Mouse (Mus musculus): ENCODE results near the gene Bahcc1.

The Bahcc1 gene

DNA sequence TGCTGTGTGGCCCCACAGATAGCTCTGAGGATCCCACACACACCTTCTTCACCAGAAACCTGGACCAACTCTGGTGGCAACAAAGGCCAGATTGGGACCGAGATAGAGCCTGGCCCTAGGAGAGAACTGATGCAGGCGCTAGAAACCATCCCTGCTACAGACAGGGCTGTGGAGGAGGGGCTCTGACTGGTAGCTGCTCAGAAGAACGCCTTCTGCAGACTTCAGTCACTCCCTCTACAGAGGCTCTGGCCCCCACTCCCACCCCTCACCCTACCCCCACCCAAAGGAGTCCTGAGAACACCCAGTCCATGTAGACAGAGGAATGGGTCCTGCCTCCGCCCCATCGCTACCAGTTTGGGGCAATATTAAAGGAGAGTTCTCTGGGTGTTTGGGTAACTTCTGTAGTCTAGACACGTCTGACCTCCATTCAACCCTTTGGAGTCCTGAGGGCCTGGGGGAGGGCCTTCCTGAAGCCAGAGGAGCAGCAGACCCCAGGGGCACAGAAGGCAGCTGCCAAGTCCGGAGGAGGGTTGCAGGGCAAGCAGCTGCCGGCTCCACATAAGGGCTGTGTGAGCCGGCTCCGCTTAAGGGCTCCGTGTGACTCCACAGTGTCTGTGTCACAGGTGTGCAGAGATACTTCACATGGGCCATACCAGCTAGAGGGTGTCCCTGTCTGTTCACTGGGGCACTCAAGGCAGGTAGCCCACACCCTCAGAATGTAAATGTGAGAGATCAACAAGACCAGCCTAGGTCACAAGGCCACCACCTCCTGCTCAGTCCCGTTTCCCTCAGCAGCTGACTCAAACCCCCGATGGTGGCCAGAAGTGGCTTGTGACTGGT lies 63.8 kb downstream of the Bahcc1 start:
- no peak for DNase-seq (ENCODE audit: low read depth, low spot score)

DNA sequence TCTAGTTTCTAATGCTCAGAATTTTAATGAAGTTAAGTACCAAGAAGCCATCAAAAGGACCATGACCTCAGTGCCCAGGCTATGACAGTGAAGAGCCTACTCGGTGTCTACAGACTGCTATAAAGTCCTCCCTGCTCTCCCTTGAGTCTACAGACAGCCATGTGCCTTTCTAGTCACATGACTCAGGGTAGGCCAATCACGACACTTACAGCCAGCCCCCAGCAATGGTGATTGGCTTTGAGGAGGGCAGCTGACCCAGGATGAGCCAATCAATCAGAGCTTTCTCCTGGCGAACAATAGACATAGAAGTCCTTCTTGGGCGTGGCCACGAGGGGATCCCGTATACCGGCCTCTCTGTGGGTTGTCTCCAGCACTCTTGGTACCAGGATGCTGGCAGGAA lies 65.0 kb downstream of the Bahcc1 start:
- no peak for DNase-seq (ENCODE audit: low read depth, low spot score)

DNA sequence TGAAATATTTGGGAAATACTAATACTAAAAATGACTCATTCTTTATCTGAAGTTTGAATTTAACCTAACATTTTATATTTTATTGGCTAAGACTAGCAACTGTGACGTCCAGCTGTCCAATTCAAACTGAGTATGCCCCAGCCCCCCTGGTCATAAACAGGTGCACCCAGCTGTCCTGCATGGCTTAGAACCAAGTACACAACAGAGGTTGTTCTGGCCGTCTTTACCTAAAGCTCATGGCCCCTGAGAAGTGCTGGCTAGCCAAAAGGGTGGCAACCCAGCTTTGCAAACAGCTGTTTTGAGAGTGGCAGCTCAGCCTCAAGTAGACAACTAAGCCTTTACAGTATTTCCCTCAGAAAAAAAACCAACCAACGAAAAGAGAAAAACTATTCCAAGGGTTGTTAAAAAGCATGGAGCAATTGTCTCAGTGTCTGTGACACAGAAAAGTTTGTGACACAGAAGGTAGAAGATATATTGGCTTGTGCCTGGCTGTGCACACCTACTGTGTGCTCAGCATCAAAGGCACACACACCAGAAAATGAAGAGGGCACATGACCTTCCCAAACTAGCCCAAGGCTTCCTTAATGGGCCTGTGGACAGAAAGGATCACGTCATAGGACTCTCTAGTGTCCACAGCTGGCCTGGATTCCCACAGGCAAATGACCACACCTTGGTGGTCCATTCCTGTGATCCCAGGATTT lies 65.8 kb downstream of the Bahcc1 start:
- DNase-seq (ENCODE audit: low read depth, low spot score): no peak

DNA sequence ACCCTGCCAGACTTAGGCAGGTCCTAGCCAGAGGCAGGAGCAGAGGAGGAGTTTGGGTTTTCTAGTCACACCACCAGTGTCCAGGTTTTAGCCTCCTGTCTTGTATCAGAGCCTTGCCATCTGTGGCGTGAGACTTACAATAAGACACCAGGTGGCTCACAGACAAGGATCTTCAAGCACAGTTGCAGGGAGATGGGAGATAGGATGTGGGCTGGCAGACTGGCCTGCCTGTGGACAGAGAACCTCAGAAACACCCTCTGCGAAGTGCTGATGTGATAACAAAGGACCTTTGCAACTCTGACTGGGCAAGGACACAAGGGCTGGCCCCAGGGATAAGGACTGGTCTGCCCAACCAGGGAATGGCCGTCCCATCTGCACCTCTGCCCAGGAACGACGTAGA lies 66.7 kb downstream of the Bahcc1 start:
- no peak for DNase-seq (ENCODE audit: low read depth, low spot score)

DNA sequence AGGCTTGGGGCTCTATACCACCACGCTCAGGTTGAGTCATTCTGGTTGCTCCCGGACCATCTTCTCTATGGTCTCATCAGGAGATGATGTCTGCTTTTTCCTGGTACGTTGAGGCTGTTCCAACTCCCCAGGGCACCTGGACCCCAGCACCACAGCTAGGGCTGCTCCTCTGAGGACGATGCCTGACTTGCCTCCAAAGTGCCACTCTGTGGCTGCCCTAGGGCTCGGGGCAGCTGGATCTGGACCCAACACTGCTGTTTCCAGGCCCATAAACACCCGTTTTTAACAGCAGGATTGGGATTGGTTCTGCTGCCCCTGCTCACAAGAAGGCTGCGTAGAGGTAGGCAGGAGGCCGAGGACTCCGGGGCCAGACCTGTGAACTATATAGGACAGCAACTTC lies 70.4 kb downstream of the Bahcc1 start:
- no peak for DNase-seq (ENCODE audit: low read depth, low spot score)

DNA sequence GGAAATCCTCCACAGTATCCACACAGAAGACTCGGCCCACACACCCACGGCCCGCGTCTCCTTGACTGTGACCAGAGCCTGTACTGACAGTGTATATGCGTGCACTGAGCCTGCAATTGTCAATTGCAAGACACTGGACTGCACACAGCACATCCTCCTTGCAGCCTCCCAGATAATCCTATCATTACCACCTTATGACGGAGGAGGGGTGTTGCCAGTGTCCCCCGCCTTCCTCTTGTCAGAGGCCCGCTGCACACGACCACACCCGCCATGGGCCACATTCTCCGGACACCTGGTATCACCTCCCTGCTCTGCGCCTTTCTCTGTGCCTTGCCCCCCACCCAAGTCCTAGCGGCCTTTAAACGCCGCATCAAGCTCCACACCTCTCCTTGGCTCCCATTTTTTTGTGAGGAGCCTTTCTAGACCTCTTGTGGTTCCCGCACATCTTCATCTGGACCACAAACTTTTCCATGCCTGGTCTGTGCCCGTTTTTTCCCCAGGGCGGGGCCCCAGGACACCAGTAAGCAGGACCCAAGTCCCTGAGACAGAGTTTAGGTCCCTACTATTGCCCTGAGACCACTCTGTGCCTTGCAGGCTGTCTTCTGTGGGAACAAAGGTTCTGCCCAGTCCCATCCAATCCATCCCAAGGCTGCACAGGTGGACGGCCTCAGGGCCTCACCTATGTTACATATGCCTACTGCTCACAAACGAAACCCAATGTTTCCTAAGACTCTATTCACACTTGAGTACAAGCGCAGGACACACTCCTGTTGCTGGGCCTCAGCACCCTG lies 71.0 kb downstream of the Bahcc1 start:
- no peak for DNase-seq (ENCODE audit: low read depth, low spot score)

DNA sequence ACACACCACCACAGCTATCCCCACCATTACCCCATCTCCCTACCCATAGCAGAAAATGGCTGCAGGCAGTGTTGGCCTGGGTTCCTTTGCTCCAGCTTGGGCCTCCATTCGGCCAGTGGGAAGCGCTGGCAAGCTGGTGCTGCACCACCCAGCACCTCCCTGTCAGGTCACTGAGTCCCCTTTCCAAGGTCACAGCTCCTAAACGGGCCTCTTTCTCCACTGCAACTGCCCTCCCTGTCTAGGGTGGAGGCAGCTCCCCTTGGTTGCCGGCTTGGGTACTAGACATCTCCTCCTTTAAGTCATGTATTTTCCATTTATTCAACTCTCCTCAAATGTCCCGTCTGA lies 71.6 kb downstream of the Bahcc1 start:
- no peak for DNase-seq (ENCODE audit: low read depth, low spot score)

DNA sequence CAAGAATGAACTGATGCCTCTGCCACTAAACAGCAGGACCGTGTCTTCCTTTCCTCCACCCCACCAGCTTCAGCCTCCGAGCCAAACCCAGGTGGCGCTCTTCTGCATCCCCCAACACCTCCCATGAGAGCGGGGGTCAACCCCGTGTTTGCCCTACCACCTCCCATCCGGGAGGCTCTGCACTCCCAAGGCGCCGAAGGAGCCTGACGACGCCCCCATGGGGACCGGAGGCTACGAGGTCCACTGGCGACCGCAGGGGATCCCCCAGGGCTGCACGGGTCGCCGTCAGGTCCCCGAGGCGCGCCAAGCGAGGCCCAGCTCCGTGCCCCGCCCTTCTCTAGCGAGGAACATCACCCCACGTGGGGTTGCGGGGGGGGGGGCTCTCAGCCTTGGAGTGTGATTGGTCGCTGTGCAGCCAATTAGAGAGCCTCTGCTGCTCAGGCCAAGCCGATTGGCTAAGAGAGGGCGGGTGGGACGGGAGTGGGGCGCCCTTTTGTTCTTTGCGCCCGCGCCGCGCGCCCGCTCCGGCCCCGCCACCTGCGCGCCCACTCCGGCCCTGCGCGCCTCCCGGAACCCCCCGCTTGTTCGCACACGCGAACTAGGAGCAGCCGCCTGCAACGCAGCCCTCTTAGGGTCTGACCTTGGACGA lies 72.3 kb downstream of the Bahcc1 start:
- DNase-seq (ENCODE audit: low read depth, low spot score): peak; percentile 96

DNA sequence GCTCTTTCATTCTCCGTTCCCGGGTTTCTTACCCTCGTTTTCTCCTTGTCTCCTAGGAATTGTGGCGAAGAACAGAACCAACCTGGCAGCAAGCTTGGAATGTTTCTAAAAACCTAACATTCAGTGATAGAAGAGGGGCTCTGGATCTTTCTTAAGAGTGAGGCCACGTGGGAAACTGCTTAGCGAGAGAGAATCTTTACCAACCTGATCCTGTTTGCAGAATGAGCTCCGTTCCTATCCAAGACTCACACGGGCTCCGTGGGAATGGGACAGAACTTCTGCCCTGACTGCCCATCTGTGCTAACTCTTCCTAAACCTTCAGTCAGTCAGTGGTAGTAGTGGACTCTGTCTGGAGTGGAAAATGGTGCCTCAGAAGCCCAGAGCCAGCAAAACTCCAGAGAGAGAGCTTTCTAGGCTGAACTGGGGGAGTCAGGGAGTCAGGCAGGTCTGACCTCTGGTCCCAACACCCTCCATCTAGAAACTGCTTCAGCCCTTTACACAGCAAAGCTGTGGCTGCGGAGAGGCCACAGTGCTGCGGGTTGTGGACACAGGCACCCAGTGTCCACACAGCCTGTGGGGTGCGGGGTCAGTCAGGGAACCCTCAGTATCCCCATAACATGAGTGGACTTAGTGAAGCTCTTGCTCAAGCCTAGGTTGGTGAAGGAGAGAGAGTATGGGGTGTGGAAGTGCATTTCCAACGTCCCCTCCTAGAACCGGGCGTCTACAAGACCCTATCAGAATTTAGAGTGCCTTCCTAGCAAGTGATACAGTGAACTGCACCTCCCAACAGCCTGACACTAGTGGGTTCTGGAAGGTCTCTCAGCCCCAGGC lies 73.0 kb downstream of the Bahcc1 start:
- DNase-seq (ENCODE audit: low read depth, low spot score): no peak

DNA sequence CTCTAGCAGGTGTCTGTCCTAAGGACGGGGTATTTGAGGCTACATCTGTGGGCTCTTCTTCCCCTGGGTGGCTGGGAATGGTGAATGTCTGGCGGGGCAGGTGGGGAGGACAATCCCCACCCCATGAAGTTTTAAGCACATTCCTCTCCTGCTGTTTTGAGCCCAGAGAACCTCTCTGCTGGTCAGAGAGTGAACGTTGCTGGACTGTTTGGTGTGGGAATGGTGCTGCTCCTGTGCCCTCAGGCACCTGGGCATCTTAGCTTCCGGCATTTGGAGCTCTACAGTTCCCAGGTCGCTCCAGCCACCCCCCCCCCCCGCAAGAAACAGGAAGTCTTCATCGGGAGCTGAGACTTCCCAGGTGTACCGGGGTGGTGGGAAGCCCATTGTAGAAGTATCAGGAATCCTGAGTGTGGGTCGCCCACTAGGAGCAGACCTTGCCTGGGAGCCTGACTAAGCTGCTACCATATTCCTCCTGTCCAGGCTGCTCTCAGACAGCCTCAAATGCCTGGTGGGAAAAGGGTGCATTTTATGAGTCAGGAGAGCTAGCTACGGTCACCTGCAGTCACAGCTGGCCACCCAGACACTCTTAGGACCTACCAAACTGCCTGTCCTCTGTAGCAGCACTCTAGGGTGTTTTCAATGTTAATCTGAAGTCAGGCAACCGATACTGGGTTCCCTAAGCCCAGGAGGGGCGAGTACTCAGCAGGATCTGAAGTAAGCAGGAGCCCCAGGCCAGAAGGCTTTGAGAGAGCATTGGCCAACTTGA lies 73.8 kb downstream of the Bahcc1 start:
- no peak for DNase-seq (ENCODE audit: low read depth, low spot score)

DNA sequence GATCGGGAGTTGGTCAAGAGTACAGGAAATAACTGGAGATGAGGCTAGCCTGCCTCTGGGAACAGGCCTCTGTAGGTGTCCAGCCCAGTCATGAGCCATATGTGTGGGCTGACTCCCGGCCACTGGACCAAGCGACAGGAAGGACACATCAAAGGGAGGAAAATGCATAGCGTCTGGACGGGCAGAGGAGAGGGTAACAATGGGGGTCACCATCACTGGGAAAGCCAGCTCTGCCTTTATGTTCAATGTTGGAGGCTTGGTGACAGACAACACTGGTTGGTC lies 74.3 kb downstream of the Bahcc1 start:
- DNase-seq (ENCODE audit: low read depth, low spot score): no peak

DNA sequence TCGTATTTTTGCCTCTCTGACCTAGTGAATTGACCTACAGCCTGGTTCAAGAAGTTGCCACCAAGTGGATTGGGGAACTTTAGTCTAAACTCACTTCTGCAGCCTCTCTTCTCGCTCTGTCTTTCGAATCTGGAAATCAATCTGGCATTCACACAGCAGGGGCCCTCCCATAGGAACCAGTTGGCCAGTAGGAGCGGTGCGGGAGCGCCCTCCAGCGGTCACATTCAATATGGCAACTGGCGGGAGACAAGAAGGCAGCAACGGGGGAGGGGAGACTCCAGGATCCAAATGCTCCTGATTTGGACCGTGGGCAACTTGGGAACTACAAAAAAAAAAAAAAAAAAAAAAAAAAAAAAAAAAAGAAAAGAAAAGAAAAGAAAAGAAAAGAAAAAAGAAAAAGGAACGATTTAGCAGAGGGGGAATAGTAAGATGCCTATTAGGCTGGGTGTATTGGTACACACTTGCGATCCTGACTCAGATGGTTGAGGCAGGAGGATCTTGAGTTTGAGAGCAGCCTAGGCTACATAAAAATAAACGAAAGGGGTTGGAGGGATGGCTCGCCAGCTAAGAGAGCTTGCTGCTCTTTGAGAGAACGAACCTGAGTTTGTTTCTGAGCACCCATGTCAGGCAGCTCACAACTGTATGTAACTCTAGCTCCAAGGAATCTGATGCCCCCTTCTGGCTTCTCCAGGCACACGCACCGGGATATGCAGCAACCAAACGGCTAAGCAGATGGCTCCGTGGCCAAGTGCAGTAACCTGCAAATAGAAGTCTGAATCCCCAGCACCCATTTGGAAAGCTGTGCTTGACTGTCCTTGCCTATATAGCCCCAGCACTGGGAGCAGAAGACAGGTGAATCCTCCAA lies 75.1 kb downstream of the Bahcc1 start:
- peak; percentile 89 for DNase-seq (ENCODE audit: low read depth, low spot score)

DNA sequence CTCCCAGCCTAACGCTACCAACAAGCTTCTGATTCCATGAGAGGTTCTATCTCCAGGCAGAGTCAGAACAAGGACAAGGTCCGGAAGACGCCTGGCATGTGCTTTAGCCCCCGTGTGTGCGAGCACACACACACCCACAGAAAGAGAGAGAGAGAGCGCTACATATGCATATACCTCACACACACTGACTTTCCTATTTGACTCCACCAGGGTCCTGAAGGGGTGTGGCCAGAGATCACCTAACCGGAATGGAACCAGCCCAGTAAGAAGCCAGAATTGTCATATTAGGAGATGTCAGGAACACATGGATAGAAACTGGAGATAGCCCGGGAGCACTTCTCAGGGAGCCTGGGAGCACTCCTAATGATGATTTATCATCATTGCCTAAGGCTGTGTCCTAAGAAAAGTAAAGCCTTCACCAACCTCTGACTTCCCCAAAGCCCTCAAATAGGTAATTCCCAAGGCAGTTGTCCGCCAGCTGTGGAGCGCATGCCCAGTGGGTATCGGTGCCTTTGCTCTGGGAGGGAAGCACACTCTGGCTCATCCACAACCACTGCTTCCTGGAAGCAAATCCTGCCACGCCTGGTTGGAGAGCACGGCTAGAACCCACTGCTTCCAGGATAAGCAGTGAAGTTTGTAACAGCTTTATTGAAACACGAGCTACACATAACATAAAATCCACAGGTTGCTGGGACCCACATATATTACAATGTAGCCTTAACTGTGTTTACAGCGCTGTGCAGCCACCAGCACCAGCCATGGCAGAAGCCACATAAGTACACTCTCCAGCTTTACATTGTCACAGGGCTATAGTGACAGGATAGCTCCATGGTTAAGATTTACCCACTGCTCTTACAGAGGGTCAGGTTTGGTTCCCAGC lies 75.9 kb downstream of the Bahcc1 start:
- no peak for DNase-seq (ENCODE audit: low read depth, low spot score)

DNA sequence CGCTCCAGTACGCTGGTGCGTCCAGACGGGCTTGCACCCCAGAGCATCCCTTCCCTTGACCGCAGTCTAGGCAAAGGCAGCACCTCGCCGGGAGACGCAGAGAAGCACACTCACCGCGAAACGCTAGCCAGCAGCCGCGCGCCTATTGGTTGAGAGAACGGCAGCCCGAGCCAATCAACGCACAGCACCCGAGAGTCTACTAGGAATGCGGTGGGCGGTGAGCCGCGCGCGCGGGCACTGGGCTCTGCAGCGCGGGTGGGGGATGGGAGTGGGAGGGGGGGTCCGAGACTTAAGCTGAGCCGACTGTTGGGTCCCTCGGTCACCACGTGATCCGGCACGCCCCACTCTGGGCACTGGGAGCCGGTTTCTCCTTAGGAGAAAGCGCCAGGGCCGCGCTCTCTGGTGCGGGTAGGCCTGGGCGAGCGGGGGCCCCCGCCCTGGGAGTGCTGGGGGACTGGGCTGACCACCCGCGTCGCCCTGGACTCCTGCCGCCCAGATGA lies 78.1 kb downstream of the Bahcc1 start:
- peak; percentile 94 for DNase-seq (ENCODE audit: low read depth, low spot score)

DNA sequence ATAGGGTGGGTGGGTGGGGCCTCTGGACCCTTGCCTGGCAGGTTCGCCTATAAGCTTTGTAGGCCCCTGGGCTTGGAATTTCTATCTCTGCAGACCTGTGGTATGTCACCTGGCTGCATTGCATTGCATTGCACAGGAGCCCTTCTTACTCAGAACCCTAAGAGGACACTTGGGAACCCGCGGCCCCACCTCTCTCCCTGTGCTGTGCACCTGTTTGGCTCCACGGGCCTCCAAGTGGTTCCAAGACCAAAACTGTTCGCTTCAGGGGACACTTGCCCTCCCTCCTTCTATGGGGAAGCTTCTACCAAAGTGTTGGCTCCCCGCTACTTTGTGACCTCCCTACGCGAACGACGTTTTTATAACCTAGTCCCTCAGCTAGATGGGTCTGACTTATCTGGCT lies 78.8 kb downstream of the Bahcc1 start:
- DNase-seq (ENCODE audit: low read depth, low spot score): no peak

DNA sequence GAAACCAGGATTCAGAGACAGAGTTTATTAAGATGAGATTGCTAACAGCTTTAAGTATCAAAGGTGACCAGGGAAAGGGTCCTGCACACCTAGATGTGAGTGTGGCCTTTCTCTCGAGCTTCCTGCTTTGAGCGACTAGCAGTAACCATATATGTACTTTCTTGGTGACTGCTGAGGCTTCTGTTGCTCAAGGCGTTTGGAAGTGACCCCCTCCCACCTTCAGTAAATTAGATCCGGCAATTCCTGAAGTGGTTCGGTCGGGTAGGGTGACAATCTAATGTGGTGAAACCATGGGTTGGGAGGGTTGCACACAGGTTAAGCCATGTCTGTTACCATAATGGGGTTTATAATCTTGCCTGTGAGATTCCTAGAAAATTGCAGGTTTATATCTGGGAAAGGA lies 79.3 kb downstream of the Bahcc1 start:
- no peak for DNase-seq (ENCODE audit: low read depth, low spot score)

DNA sequence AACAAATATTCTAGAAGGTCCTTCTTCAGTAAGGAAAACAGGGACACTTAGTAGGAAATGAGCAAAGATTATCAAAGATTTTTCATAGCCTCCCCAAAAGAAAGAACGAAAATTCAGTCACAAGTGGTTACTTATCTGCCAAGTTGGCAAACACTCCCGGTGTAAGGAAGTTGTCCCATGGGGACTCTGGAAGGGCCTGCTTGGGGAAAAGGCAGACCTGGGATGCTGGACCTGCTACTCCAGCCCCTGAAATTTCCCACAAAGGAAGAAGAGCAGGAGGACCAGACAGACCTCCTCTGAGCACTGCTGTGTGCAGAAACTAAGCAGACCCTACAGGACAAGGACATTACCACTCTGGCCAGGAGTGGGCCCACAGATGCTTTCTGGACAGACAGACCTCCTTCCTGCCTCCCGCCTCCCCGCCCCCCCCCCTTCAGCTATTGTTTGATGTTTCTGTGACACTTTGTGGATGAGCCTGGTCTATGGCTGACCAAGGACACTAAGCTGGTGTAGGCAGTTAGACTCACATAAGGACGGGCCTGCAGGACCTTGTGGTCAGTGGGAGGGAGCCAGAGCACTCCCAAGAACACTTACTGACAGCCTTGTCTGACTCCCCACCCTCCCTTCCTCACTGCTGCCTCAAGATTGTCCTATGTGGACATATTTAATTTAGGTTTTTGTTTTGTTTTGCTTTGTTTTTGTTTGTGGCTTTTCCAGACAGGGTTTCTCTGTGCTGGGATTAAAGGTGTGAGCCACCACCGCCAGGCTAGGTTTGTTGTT lies 81.3 kb downstream of the Bahcc1 start:
- no peak for DNase-seq (ENCODE audit: low read depth, low spot score)

Data from embryo, embryonic 11.5 days (tissue).